Mouse (Mus musculus) hindbrain, embryonic 16.5 days (tissue): ENCODE results near the gene Olfr544. TPM values are rescaled to one million over a fixed set of nuclear protein-coding genes. Genes with fewer than 3 reads are reported as not detected.

Source experiments
- ATAC-seq: fragments of 200-750 bp; cut with Nextera tagmentation; 2 replicates; pipeline ENCODE4 v1.8.0; 2017; ENCODE audit warnings: moderate TSS enrichment, moderate library complexity
- H3K27ac ChIP-seq: fragments of 300-500 bp; sonication (generic); 2 replicates; pipeline ENCODE4 v1.5.1; 2014; ENCODE audit warnings: low read depth, mild to moderate bottlenecking, control low read depth, low read length, moderate library complexity
- H3K27me3 ChIP-seq: fragments of 300-500 bp; sonication (generic); replicated peaks from 2 replicates; pipeline ENCODE4 v1.6.1; 2014; ENCODE audit warnings: low read length; ENCODE audit not compliant: control insufficient read depth, insufficient read depth
- H3K36me3 ChIP-seq: fragments of 300-500 bp; sonication (generic); 2 replicates; pipeline ENCODE4 v1.6.1; 2014; ENCODE audit warnings: mild to moderate bottlenecking, low read length, moderate library complexity, mixed read lengths; ENCODE audit not compliant: control insufficient read depth, insufficient read depth
- H3K4me1 ChIP-seq: fragments of 300-500 bp; sonication (generic); 2 replicates; pipeline ENCODE4 v1.6.1; 2014; ENCODE audit warnings: low read depth, low read length; ENCODE audit not compliant: control insufficient read depth, insufficient read depth
- H3K4me2 ChIP-seq: fragments of 300-500 bp; sonication (generic); 2 replicates; pipeline ENCODE4 v1.6.1; 2014; ENCODE audit warnings: mild to moderate bottlenecking, low read length, control low read depth, moderate library complexity
- H3K4me3 ChIP-seq: fragments of 300-500 bp; sonication (generic); 2 replicates; pipeline ENCODE4 v1.5.1; 2014; ENCODE audit warnings: mild to moderate bottlenecking, low read length, control low read depth, moderate library complexity
- H3K9ac ChIP-seq: fragments of 300-500 bp; sonication (generic); 2 replicates; pipeline ENCODE4 v1.6.1; 2014; ENCODE audit warnings: low read depth, mild to moderate bottlenecking, control low read depth, low read length, moderate library complexity
- H3K9me3 ChIP-seq: fragments of 300-500 bp; sonication (generic); 2 replicates; pipeline ENCODE4 v1.6.1; 2014; ENCODE audit warnings: mild to moderate bottlenecking, low read length, moderate library complexity; ENCODE audit not compliant: control insufficient read depth
- WGBS: fragments of 180-500 bp; shearing (Covaris S2); extraction: QIAGEN DNeasy Blood & Tissue Kit; methylation state at CpG from one replicate; pipeline ENCODE4 v1.1.7; 2014; 5-methylcytosine and 5-hydroxymethylcytosine counted together
- polyA plus RNA-seq: library from polyadenylated mRNA; unstranded; fragments of >200 nt; fragmentation: Nextera tagmentation; extraction: Ambion mirVana; gene quantifications from 2 replicates; pipeline ENCODE4 v1.2.1, GENCODE M21; 2015

Olfr544 gene
- polyA plus RNA-seq, 1 experiment from 2014 or later, result 0.05 TPM

- 91% methylated on average over 4 of the region's 4 CpGs for WGBS
- no peaks in the 10 kb centered on the region for H3K9me3 ChIP-seq
- no peak for ATAC-seq
- no peak overlapping the region for H3K27ac ChIP-seq
- H3K9ac ChIP-seq, result no peak overlapping the region
- H3K4me2 ChIP-seq, result no peak overlapping the region
- no peaks in the 10 kb centered on the region for H3K4me1 ChIP-seq
- H3K27me3 ChIP-seq, result no peaks in the 10 kb centered on the region
- no peaks in the 10 kb centered on the region for H3K36me3 ChIP-seq
- no peak overlapping the region for H3K4me3 ChIP-seq
Observed at GRCm38 (mm10) chr7:102480821-102481220, 7.3 kb downstream of the Olfr544 start.

GRCm38 (mm10) chr7:102479368-102480078 is 8.6 kb downstream of the Olfr544 start:
- H3K4me1 ChIP-seq, result no peaks in the 10 kb centered on the region
- H3K9ac ChIP-seq, result no peak overlapping the region
- no peak for ATAC-seq
- no peak overlapping the region for H3K27ac ChIP-seq
- H3K4me3 ChIP-seq, result no peak overlapping the region
- H3K27me3 ChIP-seq, result no peaks in the 10 kb centered on the region
- H3K4me2 ChIP-seq, result no peak overlapping the region
- 75% methylated on average over 5 of the region's 5 CpGs for WGBS
- no peaks in the 10 kb centered on the region for H3K9me3 ChIP-seq
- H3K36me3 ChIP-seq, result no peaks in the 10 kb centered on the region

GRCm38 (mm10) chr7:102478926-102479325 is 9.2 kb downstream of the Olfr544 start:
- no peaks in the 10 kb centered on the region for H3K4me1 ChIP-seq
- no peak overlapping the region for H3K4me3 ChIP-seq
- WGBS, result 92% methylated on average over 3 of the region's 3 CpGs
- H3K4me2 ChIP-seq, result no peak overlapping the region
- H3K27me3 ChIP-seq, result no peaks in the 10 kb centered on the region
- no peaks in the 10 kb centered on the region for H3K9me3 ChIP-seq
- no peaks in the 10 kb centered on the region for H3K36me3 ChIP-seq
- no peak overlapping the region for H3K27ac ChIP-seq
- no peak overlapping the region for H3K9ac ChIP-seq
- ATAC-seq, result no peak

- WGBS, result 88% methylated on average over 4 of the region's 4 CpGs
- no peaks in the 10 kb centered on the region for H3K9me3 ChIP-seq
- H3K27ac ChIP-seq, result no peak overlapping the region
- no peak for ATAC-seq
- H3K4me1 ChIP-seq, result no peaks in the 10 kb centered on the region
- H3K9ac ChIP-seq, result no peak overlapping the region
- H3K4me2 ChIP-seq, result no peak overlapping the region
- H3K4me3 ChIP-seq, result no peak overlapping the region
- H3K27me3 ChIP-seq, result no peaks in the 10 kb centered on the region
- H3K36me3 ChIP-seq, result no peaks in the 10 kb centered on the region
Observed at GRCm38 (mm10) chr7:102478425-102478824, 9.7 kb downstream of the Olfr544 start.

GRCm38 (mm10) chr7:102477377-102477776 is 10.7 kb downstream of the Olfr544 start:
- Histone ChIP-seq H3K27ac (no peak overlapping the region), H3K36me3 (no peaks in the 10 kb centered on the region), H3K4me2 (no peak overlapping the region), H3K27me3 (no peaks in the 10 kb centered on the region), H3K4me1 (no peaks in the 10 kb centered on the region), H3K9ac (no peak overlapping the region), H3K9me3 (no peaks in the 10 kb centered on the region), H3K4me3 (no peak overlapping the region)
- ATAC-seq, result no peak
- WGBS, result 75% methylated on average over 11 of the region's 11 CpGs

GRCm38 (mm10) chr7:102476601-102477000 is 11.5 kb downstream of the Olfr544 start:
- Histone ChIP-seq H3K9me3 (no peaks in the 10 kb centered on the region), H3K4me3 (no peak overlapping the region), H3K36me3 (no peaks in the 10 kb centered on the region), H3K4me2 (no peak overlapping the region), H3K4me1 (no peaks in the 10 kb centered on the region), H3K27ac (no peak overlapping the region), H3K9ac (no peak overlapping the region), H3K27me3 (no peaks in the 10 kb centered on the region)
- ATAC-seq, result no peak
- WGBS, result over 99% methylated on average over 5 of the region's 5 CpGs

GRCm38 (mm10) chr7:102472675-102473074 is 15.4 kb downstream of the Olfr544 start:
- no peak overlapping the region for H3K4me3 ChIP-seq
- no peak for ATAC-seq
- no peak overlapping the region for H3K27ac ChIP-seq
- H3K4me2 ChIP-seq, result no peak overlapping the region
- no peaks in the 10 kb centered on the region for H3K9me3 ChIP-seq
- H3K36me3 ChIP-seq, result peaks cover 9% of the 10 kb centered on the region
- 79% methylated on average over 5 of the region's 5 CpGs for WGBS
- H3K9ac ChIP-seq, result no peak overlapping the region
- H3K4me1 ChIP-seq, result no peaks in the 10 kb centered on the region
- no peaks in the 10 kb centered on the region for H3K27me3 ChIP-seq

- ATAC-seq, result no peak
- WGBS, result 90% methylated on average over 8 of the region's 8 CpGs
- H3K4me2 ChIP-seq, result no peak overlapping the region
- H3K27ac ChIP-seq, result no peak overlapping the region
- H3K4me3 ChIP-seq, result no peak overlapping the region
- H3K9ac ChIP-seq, result no peak overlapping the region
- no peaks in the 10 kb centered on the region for H3K4me1 ChIP-seq
- peaks cover 35% of the 10 kb centered on the region for H3K36me3 ChIP-seq
- H3K27me3 ChIP-seq, result no peaks in the 10 kb centered on the region
- H3K9me3 ChIP-seq, result no peaks in the 10 kb centered on the region
Observed at GRCm38 (mm10) chr7:102467566-102467965, 20.5 kb downstream of the Olfr544 start.

- Histone ChIP-seq H3K27ac (no peak overlapping the region), H3K27me3 (no peaks in the 10 kb centered on the region), H3K36me3 (peaks cover 34% of the 10 kb centered on the region), H3K9ac (no peak overlapping the region), H3K4me3 (no peak overlapping the region), H3K9me3 (no peaks in the 10 kb centered on the region), H3K4me1 (no peaks in the 10 kb centered on the region), H3K4me2 (no peak overlapping the region)
- no peak for ATAC-seq
- 82% methylated on average over 5 of the region's 5 CpGs for WGBS
Observed at GRCm38 (mm10) chr7:102458618-102459380, 29.3 kb downstream of the Olfr544 start.
